Mouse (Mus musculus): ENCODE data around the gene Gm3625. TPM values are rescaled to one million over a fixed set of nuclear protein-coding genes. Genes with fewer than 3 reads are reported as not detected.

The Gm3625 gene
- not detected for total RNA-seq (2023)

DNA sequence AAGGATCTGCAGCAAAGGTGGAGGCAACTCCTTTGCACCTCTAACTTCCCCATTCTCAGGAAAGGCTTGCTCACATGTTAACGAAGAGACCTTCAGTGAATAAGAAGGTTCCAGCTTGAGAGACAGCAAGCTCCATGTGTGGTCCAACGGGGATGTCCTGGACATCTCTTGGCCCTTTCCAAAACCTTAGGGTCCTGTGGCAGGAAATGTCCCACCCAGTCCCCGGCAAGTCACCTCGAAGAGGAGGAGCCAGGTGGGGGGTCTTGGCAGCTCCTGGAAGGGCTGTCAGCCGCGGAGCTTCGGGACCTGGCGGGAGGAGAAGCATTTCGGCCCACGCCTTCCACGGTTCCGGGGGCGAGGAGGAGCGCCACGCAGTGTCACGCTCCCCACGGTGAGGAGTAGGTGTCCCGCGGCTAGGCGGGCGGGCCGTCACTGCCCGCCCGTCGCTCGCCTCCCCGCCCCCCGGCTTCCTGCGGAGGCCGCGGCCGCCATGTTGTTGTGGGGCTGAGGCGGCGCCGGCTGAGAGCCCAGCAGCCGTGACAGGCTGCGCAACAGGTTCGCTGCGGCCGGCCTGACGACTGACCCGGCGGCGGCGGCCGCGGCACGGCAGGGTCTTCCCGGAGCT is at the start of gene Gm3625, which contains the start of gene Itsn2:
Gene Gm3625, minus strand, starts transcription at position 387 of the 625 bp plus-strand sequence.
Gene Itsn2, plus strand, starts transcription at position 98 of the 625 bp plus-strand sequence.

Other genes with a start within 250 kb of the Gm3625 start
- 10 to 100 TPM; 70.7 to 75.1 TPM for gene Ncoa1, start 115.7 kb downstream of the Gm3625 start, total RNA-seq (2023)
- 100 to 1,000 TPM; 381 to 384 TPM for gene Itsn2, start 289 bp downstream of the Gm3625 start, total RNA-seq (2023)
- under 1 TPM in 1 of 2 experiments, not detected in 1; 0.35 TPM for gene Fam228a, start 145.5 kb upstream of the Gm3625 start, total RNA-seq (2023)
- gene Pfn4, start 176.1 kb upstream of the Gm3625 start, total RNA-seq (2023), result 1 to 10 TPM; 1.1 to 3.3 TPM
- 1 to 10 TPM; 6.5 to 6.7 TPM for gene Fam228b, start 176.3 kb upstream of the Gm3625 start, total RNA-seq (2023)
- 100 to 1,000 TPM; 138 to 152 TPM for gene Sf3b6, start 224.6 kb upstream of the Gm3625 start, total RNA-seq (2023)
- not detected for gene Fkbp1b, start 248.7 kb upstream of the Gm3625 start, total RNA-seq (2023)

Measured in B cell, adult 67 days (primary cell).